Mouse (Mus musculus): Measurements from ENCODE around the gene Prss16.

DNA sequence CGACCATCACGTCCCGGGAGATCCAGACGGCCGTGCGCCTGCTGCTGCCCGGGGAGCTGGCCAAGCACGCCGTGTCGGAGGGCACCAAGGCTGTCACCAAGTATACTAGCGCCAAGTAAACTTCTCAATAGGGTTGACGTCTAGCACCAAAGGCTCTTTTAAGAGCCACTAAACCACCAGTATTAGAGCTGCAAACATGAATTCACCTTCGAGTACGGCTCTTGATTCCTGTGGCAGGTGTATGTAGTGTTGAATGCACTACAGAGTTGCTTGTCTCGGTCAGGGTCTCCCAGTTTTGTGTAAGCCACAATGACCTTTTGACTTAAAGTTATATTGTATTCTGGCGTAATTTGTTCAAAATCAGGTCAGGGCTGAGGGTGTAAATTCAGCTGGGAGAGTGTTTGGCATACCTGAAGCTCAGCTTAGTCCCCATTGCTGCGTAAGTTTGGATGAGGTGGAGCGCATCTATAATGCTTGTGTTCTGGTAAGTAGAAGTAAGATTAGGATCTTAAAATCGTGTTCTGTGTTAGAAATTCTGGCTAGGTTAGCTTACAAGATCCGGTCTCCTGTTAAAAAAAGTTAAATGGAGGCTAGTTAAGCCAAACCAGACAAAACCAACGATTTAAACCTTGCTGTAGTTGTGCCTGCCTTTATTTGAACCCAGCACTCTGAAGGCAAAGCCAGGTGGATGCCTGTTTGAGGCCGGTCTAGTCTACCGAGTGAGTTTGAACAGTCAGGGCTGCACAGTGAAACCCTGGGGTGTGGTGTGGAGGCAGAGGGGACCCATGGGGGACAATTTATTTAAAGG lies 26.8 kb upstream of the Prss16 start:
- TF ChIP-seq CTCF (IDR thresholded peaks at IDR 0.05; ENCODE audit: borderline replicate concordance, insufficient read depth, low read length), result no peak
- peak; percentile 45 for TF ChIP-seq POLR2A (IDR thresholded peaks at IDR 0.05; ENCODE audit: low read depth, low read length)
